Mouse (Mus musculus): ENCODE measurements around the gene Cmklr1.

- no peak for TF ChIP-seq CTCF (IDR thresholded peaks at IDR 0.05; ENCODE audit: extremely low read depth, insufficient read length, insufficient replicate concordance, low read depth, low read length)
- TF ChIP-seq POLR2A (IDR thresholded peaks at IDR 0.05; ENCODE audit: low read depth, low read length): no peak
These were observed 14.2 kb downstream of the Cmklr1 start for GRCm38 (mm10) chr5:113635861-113636565.

All from small intestine, adult 2 months (tissue).